Mouse (Mus musculus) cerebellum, postnatal 4 days (tissue): ENCODE data around the gene Clcn2.

ENCODE experiments used
- DNase-seq, 2 experiments: peaks; one replicate each; pipeline ENCODE4 v3.0.0; 2022; ENCODE audit warnings: low spot score in 2 of 2, mixed read lengths in 1 of 2

Clcn2 gene

GRCm38 (mm10) chr16:20717181-20717977 is at the start of gene Clcn2, which contains the start of gene Polr2h:
Clcn2 (minus strand) TSS chr16:20717746.
Polr2h (plus strand) TSS chr16:20717665.
- peak; percentile 91 to 96 for DNase-seq

- DNase-seq: peak in 1 of 2 experiments; percentile 47
These were observed 47.7 kb upstream of the Clcn2 start for GRCm38 (mm10) chr16:20765244-20765643.

DNA sequence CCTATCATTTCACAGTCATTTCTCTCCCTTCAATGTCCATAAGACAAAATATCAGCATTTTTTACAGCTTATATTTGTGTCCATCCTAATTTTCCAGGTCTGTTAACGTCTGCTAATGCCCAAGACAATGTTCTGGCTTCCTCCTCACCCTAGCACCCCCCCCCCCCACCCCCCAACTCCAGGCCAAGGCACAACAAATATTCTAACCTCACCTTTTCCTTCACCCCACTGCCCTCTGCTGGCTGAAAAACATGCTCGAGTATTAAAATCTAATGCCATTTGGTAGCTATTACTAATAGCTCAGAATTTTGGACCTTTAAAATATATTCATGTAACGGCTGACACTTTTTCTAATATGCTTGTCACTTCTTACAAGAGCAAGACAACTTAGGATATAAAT is 44.1 kb upstream of the Clcn2 start:
- peak in 1 of 2 experiments; percentile 71 for DNase-seq

DNA sequence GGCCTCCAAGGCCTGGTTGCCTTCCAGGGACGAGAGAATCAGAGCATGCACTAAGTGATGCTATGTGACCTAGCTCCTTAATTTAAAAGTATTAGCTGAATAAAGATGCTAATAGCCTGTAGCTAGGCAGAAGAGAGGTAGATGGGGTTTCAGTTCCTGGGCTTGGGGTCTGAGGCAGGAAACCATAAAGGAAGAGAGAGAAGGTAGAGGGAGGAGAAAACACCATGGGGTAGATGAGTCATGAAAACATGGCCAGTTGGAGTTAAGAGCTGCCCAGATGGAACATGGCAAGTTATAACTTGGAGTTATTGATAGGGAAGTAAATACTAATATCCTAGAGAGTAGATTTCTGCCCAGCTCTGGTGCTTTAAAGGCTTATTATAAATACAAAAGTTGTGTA is 39.8 kb upstream of the Clcn2 start:
- no peak for DNase-seq

DNA sequence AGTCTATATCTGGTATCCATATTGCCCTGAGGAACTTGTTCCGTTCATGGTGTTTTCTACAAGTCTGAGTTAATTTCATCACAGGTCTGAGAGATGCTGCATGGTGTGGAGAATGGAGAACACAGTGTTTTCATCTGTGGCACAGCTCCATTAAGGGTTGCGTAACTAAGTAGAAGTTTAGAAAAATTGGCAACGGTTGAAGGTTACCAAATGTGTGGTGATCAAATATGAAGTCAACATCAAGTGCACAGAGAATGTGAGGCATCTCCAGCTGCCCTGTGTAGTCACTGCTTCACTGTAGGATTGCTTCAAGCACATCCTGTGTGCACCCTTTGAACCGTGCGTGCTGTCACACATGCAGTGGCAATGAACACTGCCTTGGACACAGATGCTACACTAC is 38.5 kb upstream of the Clcn2 start:
- no peak for DNase-seq

GRCm38 (mm10) chr16:20750518-20750917 is 33.0 kb upstream of the Clcn2 start:
- DNase-seq: no peak

GRCm38 (mm10) chr16:20746641-20747040 is 29.1 kb upstream of the Clcn2 start:
- DNase-seq: peak in 1 of 2 experiments; percentile 68

DNA sequence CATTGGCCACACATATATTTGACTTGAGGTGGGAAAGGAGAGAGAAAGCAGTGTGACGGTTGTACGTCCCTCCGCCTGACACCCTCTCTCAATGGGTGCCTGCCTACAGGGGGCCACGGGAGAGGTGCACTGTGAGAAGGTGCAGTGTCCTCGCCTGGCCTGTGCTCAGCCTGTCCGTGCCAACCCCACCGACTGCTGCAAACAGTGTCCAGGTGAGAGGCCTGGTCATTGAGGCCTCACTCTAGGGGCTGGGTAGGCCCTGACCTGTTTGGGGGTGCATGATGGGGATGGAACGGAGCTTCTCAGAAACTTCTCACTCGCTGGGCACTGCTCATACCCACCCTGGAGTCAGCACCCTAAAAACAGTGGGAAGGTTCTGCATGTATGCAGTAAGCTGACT is 22.3 kb upstream of the Clcn2 start:
- DNase-seq: no peak

DNA sequence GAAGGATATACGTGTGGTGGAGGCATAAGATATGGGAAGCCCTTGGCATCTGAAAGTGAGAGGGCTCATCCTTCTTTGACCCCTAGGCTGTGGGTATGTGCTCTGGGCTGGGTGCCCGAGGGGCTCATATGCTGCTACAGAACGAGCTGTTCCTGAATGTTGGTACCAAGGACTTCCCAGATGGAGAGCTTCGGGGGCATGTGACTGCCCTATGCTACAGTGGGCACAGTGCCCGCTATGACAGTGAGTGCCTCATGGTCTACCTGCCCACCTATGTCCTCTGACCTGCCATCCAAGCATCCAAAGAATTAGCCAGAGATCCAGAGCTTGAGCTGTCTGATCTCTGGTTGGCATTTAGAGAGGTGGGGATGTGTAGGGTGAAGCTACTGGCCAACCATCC is 19.3 kb upstream of the Clcn2 start:
- DNase-seq: no peak

GRCm38 (mm10) chr16:20736168-20736567 is 18.6 kb upstream of the Clcn2 start:
- no peak for DNase-seq

DNA sequence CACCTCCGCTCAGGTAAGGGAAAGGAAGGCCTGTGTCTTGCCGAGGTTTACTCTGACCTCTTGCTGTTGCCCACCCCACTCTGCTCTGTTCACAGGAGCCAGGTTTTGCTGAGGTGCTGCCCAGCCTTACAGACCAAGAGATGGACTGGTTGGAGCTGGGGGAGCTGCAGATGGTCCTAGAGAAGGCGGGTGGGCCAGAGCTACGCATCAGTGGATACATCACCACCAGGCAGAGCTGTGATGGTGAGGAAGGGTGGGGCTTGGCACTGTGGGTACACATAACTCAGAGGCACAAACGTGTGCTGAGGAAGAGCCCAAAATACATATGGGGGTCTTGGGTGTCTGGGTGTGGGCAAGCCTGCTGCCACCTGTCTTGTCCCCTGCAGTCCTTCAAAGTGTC is 18.1 kb upstream of the Clcn2 start:
- no peak for DNase-seq

GRCm38 (mm10) chr16:20733731-20734730 is 16.5 kb upstream of the Clcn2 start, which contains the start of gene Thpo:
Thpo (minus strand) TSS chr16:20734511.
- peak in 1 of 2 experiments; percentile 47 for DNase-seq

DNA sequence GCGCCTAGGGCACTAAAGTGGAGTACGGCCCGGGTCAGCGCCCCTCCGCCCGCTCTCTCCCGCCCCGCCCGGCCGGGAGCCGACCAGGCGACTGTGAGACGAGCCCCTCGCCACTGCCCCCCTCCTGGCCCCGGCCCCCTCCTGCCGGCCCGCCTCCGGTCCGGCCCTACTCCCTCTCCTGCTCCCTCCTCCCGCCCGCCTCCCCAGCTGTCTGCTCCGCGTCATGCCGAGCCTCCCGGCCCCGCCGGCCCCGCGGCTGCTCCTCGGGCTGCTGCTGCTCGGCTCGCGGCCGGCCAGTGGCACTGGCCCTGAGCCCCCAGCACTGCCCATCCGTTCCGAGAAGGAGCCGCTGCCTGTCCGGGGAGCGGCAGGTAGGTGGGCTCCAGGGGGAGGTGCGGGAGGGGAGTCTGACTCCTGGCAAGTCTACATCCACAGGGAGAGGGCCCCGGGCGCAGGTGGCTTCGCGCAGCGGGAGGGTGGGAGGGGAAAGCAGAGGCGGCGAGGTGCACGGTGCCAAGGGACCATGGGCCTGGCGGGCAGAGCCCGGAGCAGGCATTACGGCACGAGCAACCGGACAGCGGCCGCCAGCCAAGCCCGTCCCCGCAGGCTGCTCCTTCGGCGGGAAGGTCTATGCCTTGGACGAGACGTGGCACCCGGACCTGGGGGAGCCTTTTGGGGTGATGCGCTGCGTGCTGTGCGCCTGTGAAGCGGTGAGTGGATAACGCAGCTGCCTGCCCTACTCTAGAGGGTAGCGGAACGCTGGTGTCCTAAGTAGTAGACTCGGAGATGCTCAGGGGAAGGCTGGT is 15.6 kb upstream of the Clcn2 start, which contains the start of gene Chrd:
Gene Chrd (plus strand): TSS at position 203 of the 806 bp plus-strand sequence.
- DNase-seq: peak; percentile 50 to 70

GRCm38 (mm10) chr16:20732251-20732924 is 14.8 kb upstream of the Clcn2 start:
- no peak for DNase-seq

GRCm38 (mm10) chr16:20731688-20732087 is 14.1 kb upstream of the Clcn2 start:
- no peak for DNase-seq

- no peak for DNase-seq
These were observed 12.8 kb upstream of the Clcn2 start for GRCm38 (mm10) chr16:20730293-20730711.

DNA sequence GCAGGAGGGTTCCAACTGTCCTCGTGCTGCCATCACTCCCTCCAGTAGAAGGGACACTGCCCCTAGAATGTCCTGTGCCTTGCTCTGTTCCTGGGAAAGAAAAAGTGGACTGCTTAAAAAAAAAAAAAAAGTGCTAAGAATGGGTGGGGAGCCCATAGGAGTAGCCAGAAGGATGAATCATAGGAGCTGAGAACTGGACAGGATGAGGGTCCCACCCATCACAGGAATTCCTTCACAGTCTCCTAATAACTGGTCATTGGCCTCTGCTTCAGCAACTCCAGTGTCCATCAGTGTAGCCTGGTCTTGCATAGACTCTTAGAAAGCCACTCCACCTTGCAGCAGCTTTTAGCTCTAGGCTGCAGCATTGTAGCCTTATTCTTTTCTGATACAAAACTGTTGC is 8.8 kb upstream of the Clcn2 start:
- DNase-seq: no peak

- no peak for DNase-seq
These were observed 8.2 kb upstream of the Clcn2 start for GRCm38 (mm10) chr16:20725750-20726149.

GRCm38 (mm10) chr16:20725321-20725720 is 7.8 kb upstream of the Clcn2 start:
- no peak for DNase-seq

DNA sequence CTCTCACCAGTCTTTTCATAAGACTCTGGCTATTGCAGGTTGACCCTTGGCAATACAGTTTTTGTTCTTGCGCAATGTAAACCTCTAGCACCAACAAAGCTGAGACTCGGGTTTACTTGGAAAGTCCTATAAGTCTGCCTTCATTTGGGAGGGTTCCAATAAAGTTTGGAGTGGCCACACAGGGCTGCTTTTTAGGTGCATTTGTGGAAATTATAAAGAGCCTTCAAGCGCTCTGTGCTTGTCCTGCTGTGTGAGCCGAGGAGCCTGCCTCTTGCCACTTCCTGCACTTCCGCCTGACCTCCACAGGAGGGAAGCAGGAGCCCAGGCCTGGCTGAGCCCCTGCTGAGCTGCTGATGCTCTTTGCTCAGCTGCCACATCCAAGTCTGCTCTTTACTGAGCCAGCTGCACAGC is 6.8 kb upstream of the Clcn2 start:
- peak in 1 of 2 experiments; percentile 41 for DNase-seq

- DNase-seq: no peak
These were observed 5.7 kb upstream of the Clcn2 start for GRCm38 (mm10) chr16:20723247-20723646.
